Mouse (Mus musculus) layer of hippocampus, postnatal 25 days (tissue): Measurements from ENCODE around the gene Gm10972. TPM values are rescaled to one million over a fixed set of nuclear protein-coding genes. Genes with fewer than 3 reads are reported as not detected.
"Not testable (repeated sequence)": the region's sequence is repeated elsewhere in the genome, so short reads cannot be mapped to it uniquely, and the experiment has no call there.

Experiments used
- DNase-seq, 2 experiments: peaks; one replicate each; pipeline ENCODE4 v3.0.0; 2022; ENCODE audit warnings: mixed read lengths in 2 of 2, low spot score in 1 of 2; ENCODE audit errors: extremely low spot score in 1 of 2
- total RNA-seq, 2 experiments: library from RNA; stranded (reverse); gene quantifications; 2 replicates each; pipeline ENCODE4 v1.2.3; 2021

Gm10972 gene
- not detected for total RNA-seq

GRCm38 (mm10) chr3:94642495-94643162 lies at the start of gene Gm10972:
Gm10972 (plus strand) TSS chr3:94643112.
- DNase-seq = not testable (repeated sequence)

- DNase-seq = no peak
Observed at GRCm38 (mm10) chr3:94595871-94596287, 47.0 kb upstream of the Gm10972 start.

GRCm38 (mm10) chr3:94597224-94597779 lies 45.6 kb upstream of the Gm10972 start:
- DNase-seq = no peak

- peak in 1 of 2 experiments; percentile 62 for DNase-seq
Observed at GRCm38 (mm10) chr3:94601959-94602358, 41.0 kb upstream of the Gm10972 start.

GRCm38 (mm10) chr3:94609621-94610020 lies 33.3 kb upstream of the Gm10972 start:
- DNase-seq = no peak

GRCm38 (mm10) chr3:94610581-94610980 lies 32.3 kb upstream of the Gm10972 start:
- DNase-seq = no peak

- no peak for DNase-seq
Observed at GRCm38 (mm10) chr3:94611343-94611742, 31.6 kb upstream of the Gm10972 start.

- DNase-seq = no peak
Observed at GRCm38 (mm10) chr3:94611834-94612233, 31.1 kb upstream of the Gm10972 start.

- DNase-seq = no peak
Observed at GRCm38 (mm10) chr3:94612274-94612673, 30.6 kb upstream of the Gm10972 start.

- DNase-seq = no peak
Observed at GRCm38 (mm10) chr3:94613258-94613878, 29.5 kb upstream of the Gm10972 start.

- peak in 1 of 2 experiments; percentile 45 for DNase-seq
Observed at GRCm38 (mm10) chr3:94616717-94617116, 26.2 kb upstream of the Gm10972 start.

- no peak for DNase-seq
Observed at GRCm38 (mm10) chr3:94621740-94622507, 21.0 kb upstream of the Gm10972 start.

GRCm38 (mm10) chr3:94622550-94622949 lies 20.4 kb upstream of the Gm10972 start:
- no peak for DNase-seq

- no peak for DNase-seq
Observed at GRCm38 (mm10) chr3:94624281-94624680, 18.6 kb upstream of the Gm10972 start.

- DNase-seq = no peak
Observed at GRCm38 (mm10) chr3:94628712-94629111, 14.2 kb upstream of the Gm10972 start.

- DNase-seq = no peak
Observed at GRCm38 (mm10) chr3:94629876-94630275, 13.0 kb upstream of the Gm10972 start.

- DNase-seq = no peak
Observed at GRCm38 (mm10) chr3:94648755-94649590, 6.1 kb downstream of the Gm10972 start.

GRCm38 (mm10) chr3:94650409-94650808 lies 7.5 kb downstream of the Gm10972 start:
- no peak for DNase-seq

GRCm38 (mm10) chr3:94653967-94654366 lies 11.1 kb downstream of the Gm10972 start:
- DNase-seq = not testable (repeated sequence)
